Mouse (Mus musculus) MEL (cell line): ENCODE results near the gene Tubb5.

Experiments used
- CTCF ChIP-seq, 3 experiments: IDR thresholded peaks in 2 of 3; conservative IDR thresholded peaks in 1 of 3; 2 replicates each; pipeline ENCODE4 v1.5.1; 2011 to 2012; ENCODE audit warnings: low read length in 3 of 3, low read depth in 2 of 3, mild to moderate bottlenecking in 2 of 3, improper control_type of control experiment in 1 of 3, inconsistent platforms in 1 of 3, mixed read lengths in 1 of 3, moderate library complexity in 1 of 3; ENCODE audit not compliant: control insufficient read depth in 1 of 3, insufficient read depth in 1 of 3, poor library complexity in 1 of 3, severe bottlenecking in 1 of 3
- E2F4 ChIP-seq: IDR thresholded peaks from 2 replicates; pipeline ENCODE4 v1.6.1; 2011; ENCODE audit warnings: low read depth, low read length, improper control_type of control experiment, borderline replicate concordance
- EP300 ChIP-seq, 2 experiments: IDR thresholded peaks; 2 replicates each; pipeline ENCODE4 v1.6.1; 2011; ENCODE audit warnings: improper control_type of control experiment in 2 of 2, low read length in 2 of 2, low read depth in 1 of 2, mild to moderate bottlenecking in 1 of 2
- POLR2A ChIP-seq, 2 experiments: IDR thresholded peaks; 2 replicates each; pipeline ENCODE4 v1.6.1; 2011 to 2012; ENCODE audit warnings: low read length in 2 of 2, mild to moderate bottlenecking in 2 of 2, control low read depth in 1 of 2, improper control_type of control experiment in 1 of 2, low read depth in 1 of 2, moderate library complexity in 1 of 2; ENCODE audit not compliant: control insufficient read depth in 1 of 2, insufficient read depth in 1 of 2, poor library complexity in 1 of 2

GRCm38 (mm10) chr17:35873774-35874519, 35.8 kb upstream of the Tubb5 start:
- peak; percentile 62 to 72 for TF ChIP-seq EP300 (IDR thresholded peaks at IDR 0.05; ENCODE audit: low read depth in 1 of 2, low read length in 2 of 2)
- no peak for TF ChIP-seq E2F4
- TF ChIP-seq POLR2A (IDR thresholded peaks at IDR 0.05; ENCODE audit: control insufficient read depth in 1 of 2, insufficient read depth in 1 of 2, low read depth in 1 of 2, low read length in 2 of 2, poor library complexity in 1 of 2), result no peak
- peak; percentile 88 to 98 (median 95) for TF ChIP-seq CTCF (IDR thresholded peaks at IDR 0.05 in 2 of 3, conservative IDR thresholded peaks at IDR 0.05 in 1 of 3; ENCODE audit: control insufficient read depth in 1 of 3, insufficient read depth in 1 of 3, low read depth in 2 of 3, low read length in 3 of 3, poor library complexity in 1 of 3, severe bottlenecking in 1 of 3)
